Mouse (Mus musculus) kidney, adult 2 months (tissue): ENCODE measurements around the gene Dnttip1.

Experiments used
- CTCF ChIP-seq: fragments of 200-500 bp; conservative IDR thresholded peaks from 2 replicates; pipeline ENCODE4 v1.5.1; 2011; ENCODE audit warnings: low read depth, mild to moderate bottlenecking, control low read depth, low read length, moderate library complexity, mixed read lengths; ENCODE audit not compliant: insufficient read depth, insufficient read length
- POLR2A ChIP-seq: fragments of 200-500 bp; IDR thresholded peaks from one replicate; pipeline ENCODE4 v1.6.1; 2011; ENCODE audit warnings: low read depth, low read length, control low read depth

- TF ChIP-seq CTCF (no peak), POLR2A (no peak)
These were observed 39.8 kb upstream of the Dnttip1 start for GRCm38 (mm10) chr2:164705991-164706390.
